Mouse (Mus musculus): ENCODE measurements around the gene Mtcl1. TPM values are rescaled to one million over a fixed set of nuclear protein-coding genes. Genes with fewer than 3 reads are reported as not detected.
"Not testable (repeated sequence)": the region's sequence is repeated elsewhere in the genome, so short reads cannot be mapped to it uniquely, and the experiment has no call there.

Gene Mtcl1
- polyA plus RNA-seq, 1 experiment: not detected

DNA sequence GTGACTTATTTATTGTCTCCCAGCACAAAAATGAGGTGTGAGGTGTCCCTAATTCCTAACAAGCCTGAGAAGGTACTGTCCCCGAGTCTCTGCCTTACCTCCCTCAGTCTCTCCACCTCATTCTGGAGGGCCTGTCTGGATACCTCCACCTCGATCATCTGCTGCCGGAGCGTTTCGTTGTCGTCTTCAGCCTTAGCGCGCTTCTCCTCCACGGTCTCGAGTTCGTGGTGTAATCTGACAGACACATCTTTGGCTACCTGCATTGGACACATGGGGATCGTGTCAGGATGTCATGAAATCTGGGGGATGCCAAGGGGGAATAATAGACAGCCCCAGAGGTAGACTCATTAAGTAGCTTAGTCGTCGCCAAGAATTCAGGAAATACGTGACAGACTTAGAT is 13.6 kb downstream of the Mtcl1 start:
- TF ChIP-seq CTCF (IDR thresholded peaks at IDR 0.05; ENCODE audit: low read depth, low read length) (no peak), POLR2A (IDR thresholded peaks at IDR 0.05; ENCODE audit: borderline replicate concordance, low read depth, low read length) (no peak)
- no peak overlapping the region for H3K4me3 ChIP-seq (ENCODE audit: insufficient read depth, low read length)
- no peaks in the 10 kb centered on the region for H3K4me1 ChIP-seq (ENCODE audit: control insufficient read depth, insufficient read depth, low read length)
- no peak overlapping the region for H3K27ac ChIP-seq (ENCODE audit: insufficient read depth, low read depth, low read length)

DNA sequence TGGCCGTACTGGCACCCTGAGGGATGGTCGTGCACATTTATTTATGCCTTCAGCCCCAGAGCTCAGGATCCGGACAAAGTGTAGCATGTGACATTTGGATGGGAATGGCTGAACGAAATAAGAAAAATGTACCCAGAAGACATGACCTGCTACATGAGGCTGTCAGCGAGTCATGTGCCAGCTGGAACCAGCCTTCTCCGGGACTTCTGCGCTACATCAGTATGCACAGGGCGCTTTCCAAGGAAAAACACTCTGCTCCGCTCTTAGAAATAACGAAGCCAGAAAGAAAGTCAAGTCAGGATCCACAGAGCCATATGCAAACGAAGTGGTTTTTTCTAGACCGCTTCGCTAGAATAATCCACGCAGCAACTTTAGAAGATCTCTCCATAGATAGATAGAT is 14.5 kb downstream of the Mtcl1 start:
- TF ChIP-seq CTCF (IDR thresholded peaks at IDR 0.05; ENCODE audit: low read depth, low read length) (no peak), POLR2A (IDR thresholded peaks at IDR 0.05; ENCODE audit: borderline replicate concordance, low read depth, low read length) (no peak)
- Histone ChIP-seq H3K27ac (ENCODE audit: insufficient read depth, low read depth, low read length) (no peak overlapping the region), H3K4me3 (ENCODE audit: insufficient read depth, low read length) (no peak overlapping the region), H3K4me1 (ENCODE audit: control insufficient read depth, insufficient read depth, low read length) (no peaks in the 10 kb centered on the region)

DNA sequence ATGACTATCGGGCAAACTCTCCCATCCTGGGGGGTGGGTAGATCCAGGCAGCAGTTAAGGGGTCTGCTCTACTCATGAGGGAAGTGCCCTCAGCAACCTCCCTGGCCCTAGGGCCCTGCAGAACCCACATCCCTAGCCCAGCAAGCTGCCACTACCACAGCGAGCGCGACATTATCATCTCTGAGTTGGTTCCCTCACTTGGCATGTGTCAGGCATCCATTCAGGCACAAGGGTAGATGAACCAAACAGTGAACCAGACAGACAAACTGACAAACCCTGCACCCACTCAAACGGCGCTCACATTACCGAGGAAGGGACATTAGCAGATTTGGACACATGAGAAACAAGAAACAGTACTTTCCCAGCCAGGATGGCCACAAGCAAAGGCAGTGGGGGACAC is 15.0 kb downstream of the Mtcl1 start:
- H3K4me1 ChIP-seq (ENCODE audit: control insufficient read depth, insufficient read depth, low read length): no peaks in the 10 kb centered on the region
- no peak overlapping the region for H3K4me3 ChIP-seq (ENCODE audit: insufficient read depth, low read length)
- TF ChIP-seq CTCF (IDR thresholded peaks at IDR 0.05; ENCODE audit: low read depth, low read length) (no peak), POLR2A (IDR thresholded peaks at IDR 0.05; ENCODE audit: borderline replicate concordance, low read depth, low read length) (no peak)
- no peak overlapping the region for H3K27ac ChIP-seq (ENCODE audit: insufficient read depth, low read depth, low read length)

DNA sequence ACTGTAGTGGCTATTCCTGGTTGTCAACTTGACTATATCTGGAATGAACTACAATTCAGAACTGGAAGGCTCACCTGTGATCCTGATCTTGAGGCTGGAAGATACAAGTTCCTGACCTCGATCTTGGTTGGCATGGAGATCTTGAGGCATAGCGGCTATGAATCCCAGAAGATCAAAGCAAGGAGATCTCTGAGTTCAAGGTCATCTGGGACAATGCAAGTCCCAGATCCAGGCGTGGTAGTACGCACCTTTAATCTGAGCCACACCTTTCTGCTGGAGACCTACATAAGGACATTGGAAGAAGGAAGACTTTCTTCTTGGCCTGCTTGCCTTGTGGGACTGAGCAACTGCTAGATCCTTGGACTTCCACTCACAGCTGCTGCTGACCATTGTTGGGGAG is 24.9 kb downstream of the Mtcl1 start:
- not testable (repeated sequence) for H3K4me3 ChIP-seq (ENCODE audit: insufficient read depth, low read length); H3K27ac ChIP-seq (ENCODE audit: insufficient read depth, low read depth, low read length); H3K4me1 ChIP-seq (ENCODE audit: control insufficient read depth, insufficient read depth, low read length)

- Histone ChIP-seq H3K27ac (ENCODE audit: insufficient read depth, low read depth, low read length) (no peak overlapping the region), H3K4me1 (ENCODE audit: control insufficient read depth, insufficient read depth, low read length) (no peaks in the 10 kb centered on the region), H3K4me3 (ENCODE audit: insufficient read depth, low read length) (no peak overlapping the region)
- TF ChIP-seq CTCF (IDR thresholded peaks at IDR 0.05; ENCODE audit: low read depth, low read length) (no peak), POLR2A (IDR thresholded peaks at IDR 0.05; ENCODE audit: borderline replicate concordance, low read depth, low read length) (no peak)
Measured at GRCm38 (mm10) chr17:66419421-66419820, 30.1 kb downstream of the Mtcl1 start.

- Histone ChIP-seq H3K4me3 (ENCODE audit: insufficient read depth, low read length) (no peak overlapping the region), H3K4me1 (ENCODE audit: control insufficient read depth, insufficient read depth, low read length) (no peaks in the 10 kb centered on the region), H3K27ac (ENCODE audit: insufficient read depth, low read depth, low read length) (no peak overlapping the region)
- TF ChIP-seq POLR2A (IDR thresholded peaks at IDR 0.05; ENCODE audit: borderline replicate concordance, low read depth, low read length) (no peak), CTCF (IDR thresholded peaks at IDR 0.05; ENCODE audit: low read depth, low read length) (no peak)
Measured at GRCm38 (mm10) chr17:66417748-66418147, 31.8 kb downstream of the Mtcl1 start.

- TF ChIP-seq CTCF (IDR thresholded peaks at IDR 0.05; ENCODE audit: low read depth, low read length) (no peak), POLR2A (IDR thresholded peaks at IDR 0.05; ENCODE audit: borderline replicate concordance, low read depth, low read length) (no peak)
- Histone ChIP-seq H3K4me3 (ENCODE audit: insufficient read depth, low read length) (no peak overlapping the region), H3K4me1 (ENCODE audit: control insufficient read depth, insufficient read depth, low read length) (no peaks in the 10 kb centered on the region), H3K27ac (ENCODE audit: insufficient read depth, low read depth, low read length) (no peak overlapping the region)
Measured at GRCm38 (mm10) chr17:66417329-66417728, 32.2 kb downstream of the Mtcl1 start.

DNA sequence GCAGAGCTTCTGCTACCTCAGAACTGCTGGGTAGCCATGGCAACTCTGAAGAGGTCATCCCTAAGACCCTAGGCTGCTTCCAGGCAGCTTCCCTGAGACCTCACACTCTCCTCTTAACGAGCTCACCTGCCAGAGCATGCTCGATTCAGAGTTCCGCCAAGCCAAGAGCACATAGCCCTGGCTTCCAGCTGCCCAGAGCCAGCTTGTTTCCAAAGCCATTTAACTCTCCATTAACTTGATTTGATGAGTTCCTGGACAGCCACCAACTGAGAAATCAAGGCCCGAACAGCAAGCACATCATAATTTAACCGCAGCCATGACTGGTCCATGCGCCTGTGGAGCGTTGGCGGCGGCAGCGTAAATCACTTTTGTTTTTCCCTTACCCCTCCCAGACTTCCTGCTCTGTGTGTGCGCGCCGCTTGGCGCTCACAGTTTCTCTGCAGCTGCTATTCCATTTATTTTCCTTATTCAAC is 32.7 kb downstream of the Mtcl1 start:
- TF ChIP-seq POLR2A (IDR thresholded peaks at IDR 0.05; ENCODE audit: borderline replicate concordance, low read depth, low read length) (no peak), CTCF (IDR thresholded peaks at IDR 0.05; ENCODE audit: low read depth, low read length) (no peak)
- Histone ChIP-seq H3K4me1 (ENCODE audit: control insufficient read depth, insufficient read depth, low read length) (no peaks in the 10 kb centered on the region), H3K4me3 (ENCODE audit: insufficient read depth, low read length) (peak overlapping the region; percentile 11; the same call in 1 of the 2 replicates), H3K27ac (ENCODE audit: insufficient read depth, low read depth, low read length) (no peak overlapping the region)

GRCm38 (mm10) chr17:66416436-66416835 is 33.1 kb downstream of the Mtcl1 start:
- no peak overlapping the region for H3K4me3 ChIP-seq (ENCODE audit: insufficient read depth, low read length)
- no peaks in the 10 kb centered on the region for H3K4me1 ChIP-seq (ENCODE audit: control insufficient read depth, insufficient read depth, low read length)
- TF ChIP-seq POLR2A (IDR thresholded peaks at IDR 0.05; ENCODE audit: borderline replicate concordance, low read depth, low read length) (no peak), CTCF (IDR thresholded peaks at IDR 0.05; ENCODE audit: low read depth, low read length) (no peak)
- no peak overlapping the region for H3K27ac ChIP-seq (ENCODE audit: insufficient read depth, low read depth, low read length)

- TF ChIP-seq CTCF (IDR thresholded peaks at IDR 0.05; ENCODE audit: low read depth, low read length): no peak
- no peak for TF ChIP-seq POLR2A (IDR thresholded peaks at IDR 0.05; ENCODE audit: borderline replicate concordance, low read depth, low read length)
- H3K4me3 ChIP-seq (ENCODE audit: insufficient read depth, low read length): no peak overlapping the region
- H3K4me1 ChIP-seq (ENCODE audit: control insufficient read depth, insufficient read depth, low read length): no peaks in the 10 kb centered on the region
- H3K27ac ChIP-seq (ENCODE audit: insufficient read depth, low read depth, low read length): no peak overlapping the region
Measured at GRCm38 (mm10) chr17:66414331-66414730, 35.2 kb downstream of the Mtcl1 start.
